Mouse (Mus musculus) kidney, adult 2 months (tissue): ENCODE measurements at regions not wholly inside any gene's neighbourhood (a gene's known extent, or its start where the extent isn't known, plus 50 kb on each side); places are given as distances from the start of the nearest gene placed in this dataset.

Experiments used
- CTCF ChIP-seq: fragments of 200-500 bp; conservative IDR thresholded peaks from 2 replicates; pipeline ENCODE4 v1.5.1; 2011; ENCODE audit warnings: low read depth, mild to moderate bottlenecking, control low read depth, low read length, moderate library complexity, mixed read lengths; ENCODE audit not compliant: insufficient read depth, insufficient read length
- POLR2A ChIP-seq: fragments of 200-500 bp; IDR thresholded peaks from one replicate; pipeline ENCODE4 v1.6.1; 2011; ENCODE audit warnings: low read depth, low read length, control low read depth

DNA sequence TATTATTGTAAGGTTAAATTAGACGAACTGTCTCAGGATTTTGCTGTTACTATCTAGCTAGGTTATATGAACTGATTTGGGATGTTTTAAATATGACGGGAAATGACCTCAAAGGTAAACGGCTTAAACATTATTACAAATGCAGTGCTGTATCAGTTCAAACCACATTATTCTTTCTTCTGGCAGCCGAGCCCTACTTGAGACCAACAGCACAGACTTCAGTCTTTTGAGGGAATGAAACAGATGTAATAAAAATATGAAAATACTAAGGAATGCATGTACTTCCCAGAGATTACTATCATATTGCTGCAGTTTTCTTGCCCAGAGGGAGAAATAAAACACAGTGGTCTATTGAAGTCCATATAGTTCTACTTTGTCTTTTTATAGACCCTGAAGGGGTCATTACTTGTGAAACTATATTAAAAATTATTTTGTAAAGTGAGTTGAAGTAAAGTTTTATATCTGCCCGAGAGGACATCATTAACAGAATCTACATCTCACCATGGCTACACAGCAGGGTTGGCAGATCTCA is 168.4 kb upstream of the Slc8a1 start:
- TF ChIP-seq CTCF (no peak), POLR2A (no peak)
